Mouse (Mus musculus) forebrain, embryonic 16.5 days (tissue): ENCODE results near the gene Trabd. TPM values are rescaled to one million over a fixed set of nuclear protein-coding genes. Genes with fewer than 3 reads are reported as not detected.

ENCODE experiments used
- ATAC-seq: fragments of 200-750 bp; cut with Nextera tagmentation; 2 replicates; pipeline ENCODE4 v1.8.0; 2017; ENCODE audit warnings: mild to moderate bottlenecking, moderate library complexity
- H3K27ac ChIP-seq: fragments of 300-500 bp; sonication (generic); 2 replicates; pipeline ENCODE4 v1.5.1; 2014; ENCODE audit warnings: low read length, control low read depth
- H3K27me3 ChIP-seq: fragments of 300-500 bp; sonication (generic); replicated peaks from 2 replicates; pipeline ENCODE4 v1.6.1; 2014; ENCODE audit warnings: low read length; ENCODE audit not compliant: control insufficient read depth, insufficient read depth
- H3K36me3 ChIP-seq: fragments of 300-500 bp; sonication (generic); 2 replicates; pipeline ENCODE4 v1.6.1; 2014; ENCODE audit not compliant: control insufficient read depth, insufficient read depth
- H3K4me1 ChIP-seq: fragments of 300-500 bp; sonication (generic); replicated peaks from 2 replicates; pipeline ENCODE4 v1.6.1; 2014; ENCODE audit warnings: low read length; ENCODE audit not compliant: control insufficient read depth, insufficient read depth
- H3K4me2 ChIP-seq: fragments of 300-500 bp; sonication (generic); 2 replicates; pipeline ENCODE4 v1.6.1; 2014; ENCODE audit warnings: mild to moderate bottlenecking, low read length, control low read depth
- H3K4me3 ChIP-seq: fragments of 300-500 bp; sonication (generic); replicated peaks from 2 replicates; pipeline ENCODE4 v1.5.1; 2014; ENCODE audit warnings: mild to moderate bottlenecking, low read length, control low read depth
- H3K9ac ChIP-seq: fragments of 300-500 bp; sonication (generic); replicated peaks from 2 replicates; pipeline ENCODE4 v1.6.1; 2014; ENCODE audit warnings: low read depth, low read length, control low read depth
- H3K9me3 ChIP-seq: fragments of 300-500 bp; sonication (generic); 2 replicates; pipeline ENCODE4 v1.6.1; 2016; ENCODE audit warnings: low read length; ENCODE audit not compliant: control insufficient read depth
- WGBS: fragments of 180-500 bp; shearing (Covaris S2); extraction: QIAGEN DNeasy Blood & Tissue Kit; methylation state at CpG from one replicate; pipeline ENCODE4 v1.1.7; 2014; 5-methylcytosine and 5-hydroxymethylcytosine counted together
- polyA plus RNA-seq: library from polyadenylated mRNA; unstranded; fragments of >200 nt; fragmentation: Nextera tagmentation; extraction: Ambion mirVana; gene quantifications from 2 replicates; pipeline ENCODE4 v1.2.1, GENCODE M21; 2015

The Trabd gene
- polyA plus RNA-seq, 1 experiment from 2014 or later: 39.8 TPM

- H3K4me2 ChIP-seq: no peak overlapping the region
- no peaks in the 10 kb centered on the region for H3K27me3 ChIP-seq
- no peak overlapping the region for H3K9ac ChIP-seq
- H3K4me3 ChIP-seq: no peak overlapping the region
- H3K4me1 ChIP-seq: peaks cover 32% of the 10 kb centered on the region
- H3K36me3 ChIP-seq: peaks cover 3% of the 10 kb centered on the region; the same call in 1 of the 2 replicates
- H3K27ac ChIP-seq: no peak overlapping the region
- H3K9me3 ChIP-seq: no peaks in the 10 kb centered on the region
- 82% methylated on average over 10 of the region's 10 CpGs for WGBS
- ATAC-seq: no peak
Observed at GRCm38 (mm10) chr15:89073993-89074603, 826 bp upstream of the Trabd start.

GRCm38 (mm10) chr15:89075478-89076147 is 689 bp downstream of the Trabd start:
- Histone ChIP-seq H3K4me2 (peak overlapping the region; percentile 91), H3K27ac (peak overlapping the region; percentile 76), H3K4me1 (peaks cover 32% of the 10 kb centered on the region), H3K27me3 (no peaks in the 10 kb centered on the region), H3K36me3 (no peaks in the 10 kb centered on the region), H3K9ac (peak overlapping the region; percentile 91), H3K4me3 (peak overlapping the region; percentile 84), H3K9me3 (no peaks in the 10 kb centered on the region)
- under 1% methylated on average over 54 of the region's 59 CpGs for WGBS
- ATAC-seq: peak; percentile 92

- Histone ChIP-seq H3K27ac (peak overlapping the region; percentile 65), H3K4me1 (peaks cover 32% of the 10 kb centered on the region), H3K9ac (peak overlapping the region; percentile 91), H3K4me2 (peak overlapping the region; percentile 91), H3K36me3 (no peaks in the 10 kb centered on the region; the same call in 1 of the 2 replicates), H3K9me3 (no peaks in the 10 kb centered on the region), H3K4me3 (peak overlapping the region; percentile 84), H3K27me3 (no peaks in the 10 kb centered on the region)
- under 1% methylated on average over 31 of the region's 39 CpGs for WGBS
- ATAC-seq: no peak
Observed at GRCm38 (mm10) chr15:89076156-89076731, 1.3 kb downstream of the Trabd start.

- no peak for ATAC-seq
Observed at GRCm38 (mm10) chr15:89078208-89078836, 3.4 kb downstream of the Trabd start.

GRCm38 (mm10) chr15:89083906-89084305 is 9.0 kb downstream of the Trabd start:
- Histone ChIP-seq H3K27ac (no peak overlapping the region), H3K36me3 (peaks cover 17% of the 10 kb centered on the region), H3K4me1 (peaks cover 8% of the 10 kb centered on the region), H3K4me2 (no peak overlapping the region), H3K27me3 (no peaks in the 10 kb centered on the region), H3K9ac (no peak overlapping the region), H3K4me3 (no peak overlapping the region), H3K9me3 (no peaks in the 10 kb centered on the region)
- 88% methylated on average over 1 of the region's 1 CpGs for WGBS
- ATAC-seq: no peak

More at GRCm38 (mm10) chr15:89078208-89078836, 3.4 kb downstream of the Trabd start:
- H3K4me3 ChIP-seq: no peak overlapping the region
- peaks cover 32% of the 10 kb centered on the region for H3K4me1 ChIP-seq
- no peak overlapping the region for H3K4me2 ChIP-seq
- H3K9me3 ChIP-seq: no peaks in the 10 kb centered on the region
- no peaks in the 10 kb centered on the region; the same call in none of the 2 replicates for H3K36me3 ChIP-seq
- WGBS: 77% methylated on average over 9 of the region's 9 CpGs
- H3K27me3 ChIP-seq: no peaks in the 10 kb centered on the region
- no peak overlapping the region for H3K9ac ChIP-seq
- H3K27ac ChIP-seq: no peak overlapping the region

- no peak for ATAC-seq
- Histone ChIP-seq H3K9me3 (no peaks in the 10 kb centered on the region), H3K27me3 (no peaks in the 10 kb centered on the region), H3K4me3 (no peak overlapping the region), H3K27ac (no peak overlapping the region), H3K4me1 (peaks cover 10% of the 10 kb centered on the region), H3K9ac (no peak overlapping the region), H3K4me2 (no peak overlapping the region), H3K36me3 (peaks cover 17% of the 10 kb centered on the region)
- 89% methylated on average over 2 of the region's 2 CpGs for WGBS
Observed at GRCm38 (mm10) chr15:89084826-89085225, 9.9 kb downstream of the Trabd start.

- H3K4me3 ChIP-seq: peak within 1 kb of the TSS; percentile 89
- ATAC-seq: peak; percentile 93
- no peaks in the 10 kb centered on the region for H3K27me3 ChIP-seq
- H3K9me3 ChIP-seq: no peaks in the 10 kb centered on the region
- peaks cover 24% of the 10 kb centered on the region for H3K36me3 ChIP-seq
- WGBS: 2% methylated on average over 37 of the region's 38 CpGs
- H3K4me1 ChIP-seq: peaks cover 18% of the 10 kb centered on the region
- peak within 1 kb of the TSS; percentile 97 for H3K4me2 ChIP-seq
- peak within 1 kb of the TSS; percentile 93 for H3K9ac ChIP-seq
- peak within 1 kb of the TSS; percentile 61 for H3K27ac ChIP-seq
Observed at GRCm38 (mm10) chr15:89088607-89089247, 13.8 kb downstream of the Trabd start, which contains the start of gene Selenoo. Selenoo (plus strand) TSS chr15:89089084.

GRCm38 (mm10) chr15:89089248-89090051 is 14.5 kb downstream of the Trabd start:
- ATAC-seq: peak; percentile 61
- no peaks in the 10 kb centered on the region for H3K27me3 ChIP-seq
- H3K4me2 ChIP-seq: peak overlapping the region; percentile 97
- WGBS: 2% methylated on average over 67 of the region's 68 CpGs
- H3K4me3 ChIP-seq: peak overlapping the region; percentile 89
- no peaks in the 10 kb centered on the region for H3K9me3 ChIP-seq
- H3K36me3 ChIP-seq: peaks cover 31% of the 10 kb centered on the region
- peak overlapping the region; percentile 61 for H3K27ac ChIP-seq
- H3K9ac ChIP-seq: peak overlapping the region; percentile 93
- peaks cover 18% of the 10 kb centered on the region for H3K4me1 ChIP-seq
